Mouse (Mus musculus) urinary bladder, adult 18-20 months (tissue): ENCODE results near the gene Plk5.
A peak's percentile ranks its signal among the peaks of the same experiment; 100 is the strongest.

Experiments
- DNase-seq, 2 experiments: peaks; one replicate each; pipeline ENCODE4 v3.0.0; 2022; ENCODE audit warnings: low spot score in 2 of 2, mixed read lengths in 2 of 2

The Plk5 gene

GRCm38 (mm10) chr10:80387522-80387959 lies 31.3 kb downstream of the Plk5 start, which contains the start of gene Mex3d:
Gene Mex3d (minus strand): TSS chr10:80387659.
- peak; percentile 70 to 79 for DNase-seq

- DNase-seq: no peak
Measured at GRCm38 (mm10) chr10:80388731-80389130, 32.5 kb downstream of the Plk5 start.

GRCm38 (mm10) chr10:80389185-80389708 lies 33.0 kb downstream of the Plk5 start:
- DNase-seq: no peak

- no peak for DNase-seq
Measured at GRCm38 (mm10) chr10:80390697-80391096, 34.4 kb downstream of the Plk5 start.

- DNase-seq: no peak
Measured at GRCm38 (mm10) chr10:80392687-80393086, 36.4 kb downstream of the Plk5 start.

- no peak for DNase-seq
Measured at GRCm38 (mm10) chr10:80395025-80395627, 38.9 kb downstream of the Plk5 start.

GRCm38 (mm10) chr10:80396822-80397523 lies 40.7 kb downstream of the Plk5 start:
- no peak for DNase-seq

- DNase-seq: no peak
Measured at GRCm38 (mm10) chr10:80397524-80398173, 41.4 kb downstream of the Plk5 start.

GRCm38 (mm10) chr10:80398174-80398535 lies 41.9 kb downstream of the Plk5 start:
- DNase-seq: no peak

- DNase-seq: peak; percentile 89 to 97
Measured at GRCm38 (mm10) chr10:80398719-80399190, 42.5 kb downstream of the Plk5 start.

GRCm38 (mm10) chr10:80399191-80399972 lies 43.1 kb downstream of the Plk5 start, which contains the start of gene Mbd3:
Gene Mbd3 (minus strand): TSS chr10:80399550.
- peak; percentile 92 to 99 for DNase-seq

- DNase-seq: no peak
Measured at GRCm38 (mm10) chr10:80399973-80400703, 43.9 kb downstream of the Plk5 start.

GRCm38 (mm10) chr10:80400704-80401161 lies 44.5 kb downstream of the Plk5 start:
- DNase-seq: no peak

- no peak for DNase-seq
Measured at GRCm38 (mm10) chr10:80403044-80403692, 46.9 kb downstream of the Plk5 start.

- no peak for DNase-seq
Measured at GRCm38 (mm10) chr10:80405481-80406173, 49.4 kb downstream of the Plk5 start.

- peak; percentile 91 for DNase-seq
Measured at GRCm38 (mm10) chr10:80406684-80407501, 50.6 kb downstream of the Plk5 start, which contains the start of gene Uqcr11. Gene Uqcr11 (minus strand): TSS chr10:80406830.

GRCm38 (mm10) chr10:80407924-80408323 lies 51.7 kb downstream of the Plk5 start:
- no peak for DNase-seq

GRCm38 (mm10) chr10:80412656-80413541 lies 56.6 kb downstream of the Plk5 start:
- no peak for DNase-seq
